Mouse (Mus musculus) layer of hippocampus, adult 9-11 months (tissue): ENCODE measurements around the gene Prkg1.
A peak's percentile ranks its signal among the peaks of the same experiment; 100 is the strongest.
"Not testable (repeated sequence)": the region's sequence is repeated elsewhere in the genome, so short reads cannot be mapped to it uniquely, and the experiment has no call there.

Source experiments
- DNase-seq: peaks from one replicate; pipeline ENCODE4 v3.0.0; 2022

Gene Prkg1

DNA sequence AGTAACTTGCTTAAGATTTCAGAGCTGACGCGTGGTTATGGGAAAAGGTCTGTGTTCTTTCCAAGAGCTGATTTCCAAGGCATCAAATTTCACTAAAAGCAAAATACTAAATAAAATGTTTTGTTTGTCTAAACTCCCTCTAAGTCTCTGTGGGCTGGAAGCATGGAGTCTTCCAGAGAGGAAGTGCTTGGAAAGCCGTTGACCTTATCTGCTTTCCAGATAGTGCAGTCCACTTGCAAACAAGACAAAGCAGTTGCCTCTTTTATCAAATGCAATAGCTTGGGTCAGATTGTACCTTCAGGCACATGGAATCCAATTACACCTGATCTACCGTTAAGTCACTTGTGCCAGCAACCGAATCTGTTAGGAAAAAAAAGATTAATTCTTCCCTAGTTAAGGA is 340.5 kb downstream of the Prkg1 start:
- no peak for DNase-seq

DNA sequence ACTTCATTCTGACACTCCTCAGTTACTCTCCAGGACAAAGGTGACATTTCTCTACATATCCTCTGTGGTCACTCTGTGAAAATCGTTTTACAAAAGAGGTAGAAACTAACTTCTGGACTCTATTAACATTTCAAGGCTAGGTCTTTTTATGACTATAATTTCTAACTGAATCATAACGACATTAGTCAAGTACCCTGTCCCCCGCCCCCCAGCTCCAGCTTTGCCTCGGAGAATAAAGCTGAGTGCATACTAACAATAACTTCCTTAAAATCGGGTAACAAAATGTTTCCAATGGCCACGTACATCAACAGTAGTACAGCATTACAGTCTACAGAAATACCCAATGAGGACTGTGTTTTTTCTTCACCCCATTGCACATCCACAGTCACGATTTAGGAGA is 351.3 kb downstream of the Prkg1 start:
- DNase-seq = no peak

- no peak for DNase-seq
Observed at GRCm38 (mm10) chr19:31396096-31396495, 368.7 kb downstream of the Prkg1 start.

- no peak for DNase-seq
Observed at GRCm38 (mm10) chr19:31385353-31385752, 379.5 kb downstream of the Prkg1 start.

DNA sequence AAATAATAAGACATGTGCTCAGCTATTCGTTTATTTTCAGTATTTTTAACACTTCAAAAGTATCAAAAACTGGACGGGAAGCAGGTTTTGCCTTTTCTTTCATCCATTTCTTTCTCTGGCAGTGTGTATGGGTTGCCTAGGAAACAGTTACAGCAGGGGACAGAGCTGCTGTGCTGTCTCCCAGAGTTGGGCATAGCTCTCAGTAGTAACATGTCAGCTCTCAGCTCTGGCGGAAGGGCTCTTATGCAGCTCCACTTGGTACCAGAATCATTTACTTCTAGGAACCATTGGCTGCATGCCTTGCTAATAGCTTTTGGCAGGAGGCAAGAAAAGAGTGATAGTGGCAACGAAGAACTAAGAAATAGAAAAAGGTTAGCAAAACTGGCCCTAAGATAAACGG is 381.0 kb downstream of the Prkg1 start:
- DNase-seq = peak; percentile 44

DNA sequence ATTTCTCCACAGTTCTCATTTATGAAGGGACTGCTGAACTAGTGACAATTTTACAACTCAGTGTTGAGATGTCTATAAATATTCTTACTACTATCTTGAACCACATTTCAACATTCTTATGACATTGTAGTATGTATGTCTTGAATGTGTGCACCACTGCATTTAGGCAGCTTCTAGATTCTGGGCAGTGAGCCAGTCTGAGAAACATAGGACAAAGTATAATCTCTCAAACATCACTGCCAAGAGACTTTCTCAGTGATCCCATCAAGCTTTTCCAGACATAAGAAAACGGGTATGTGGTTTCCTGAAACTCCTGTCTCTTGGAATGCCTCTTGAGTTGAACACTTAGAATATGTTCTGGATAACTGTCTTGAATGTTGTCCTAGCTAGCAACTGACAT is 394.7 kb downstream of the Prkg1 start:
- DNase-seq = no peak

- no peak for DNase-seq
Observed at GRCm38 (mm10) chr19:31369116-31369515, 395.7 kb downstream of the Prkg1 start.

- DNase-seq = no peak
Observed at GRCm38 (mm10) chr19:31362051-31362450, 402.8 kb downstream of the Prkg1 start.

- no peak for DNase-seq
Observed at GRCm38 (mm10) chr19:31361575-31361974, 403.3 kb downstream of the Prkg1 start.

GRCm38 (mm10) chr19:31361161-31361560 is 403.7 kb downstream of the Prkg1 start:
- peak; percentile 32 for DNase-seq

- no peak for DNase-seq
Observed at GRCm38 (mm10) chr19:31354959-31355358, 409.9 kb downstream of the Prkg1 start.

DNA sequence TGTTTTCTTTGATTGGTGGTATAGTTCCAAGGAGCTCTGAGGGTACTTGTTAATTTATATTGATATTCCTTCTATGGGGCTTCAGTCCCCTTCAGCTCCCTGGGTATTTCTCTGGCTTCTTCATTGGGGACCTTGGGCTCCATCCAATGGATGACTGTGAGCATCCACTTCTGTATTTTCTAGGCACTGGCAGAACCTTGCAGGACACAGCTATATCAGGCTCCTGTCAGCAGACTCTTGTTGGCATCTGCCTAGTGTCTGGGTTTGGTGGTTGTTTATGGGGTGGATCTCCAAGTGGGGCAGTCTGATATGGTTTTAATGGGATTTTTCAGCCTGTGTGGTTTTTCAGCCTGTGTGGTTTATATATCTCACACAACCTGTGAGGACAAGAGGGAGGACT is 412.0 kb downstream of the Prkg1 start:
- not testable (repeated sequence) for DNase-seq

DNA sequence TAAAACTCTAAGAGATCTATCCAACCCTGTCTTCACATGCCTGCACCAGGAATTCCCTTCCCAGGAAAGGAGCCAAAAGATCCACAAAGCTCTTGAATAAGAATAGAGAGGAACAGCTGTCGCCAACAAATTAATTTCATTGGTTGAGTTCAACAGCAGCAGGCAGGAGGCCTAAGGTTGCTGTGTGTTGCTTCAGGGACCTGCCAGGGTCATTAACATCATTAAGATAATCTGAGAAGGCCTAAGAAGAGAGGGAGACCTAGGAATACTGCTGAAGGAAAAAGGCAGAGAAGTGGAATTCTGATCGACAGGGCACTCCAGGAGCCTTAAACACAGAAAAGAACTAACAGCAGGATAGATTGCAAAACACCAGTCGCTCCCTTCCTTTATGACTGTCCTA is 413.0 kb downstream of the Prkg1 start:
- DNase-seq = no peak

DNA sequence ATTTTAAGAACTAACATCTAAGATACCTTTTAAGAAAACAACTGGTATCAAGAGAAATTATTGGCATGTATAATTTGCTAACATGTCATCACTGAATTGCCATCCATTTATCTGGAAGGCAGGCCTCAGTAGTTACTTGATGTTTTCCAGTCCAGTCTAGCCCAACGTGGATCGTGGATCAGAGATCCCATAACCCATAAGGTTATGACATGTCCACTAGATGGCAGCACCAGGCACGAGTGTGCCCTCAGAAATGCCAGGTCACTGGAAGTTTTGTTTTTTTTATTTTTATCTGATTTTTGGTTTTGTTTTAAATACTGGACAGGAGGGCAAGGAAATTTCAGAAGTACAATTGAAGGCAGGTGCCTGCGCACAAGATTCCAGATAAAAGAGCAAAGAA is 422.7 kb downstream of the Prkg1 start:
- no peak for DNase-seq

GRCm38 (mm10) chr19:31340898-31341297 is 423.9 kb downstream of the Prkg1 start:
- no peak for DNase-seq

DNA sequence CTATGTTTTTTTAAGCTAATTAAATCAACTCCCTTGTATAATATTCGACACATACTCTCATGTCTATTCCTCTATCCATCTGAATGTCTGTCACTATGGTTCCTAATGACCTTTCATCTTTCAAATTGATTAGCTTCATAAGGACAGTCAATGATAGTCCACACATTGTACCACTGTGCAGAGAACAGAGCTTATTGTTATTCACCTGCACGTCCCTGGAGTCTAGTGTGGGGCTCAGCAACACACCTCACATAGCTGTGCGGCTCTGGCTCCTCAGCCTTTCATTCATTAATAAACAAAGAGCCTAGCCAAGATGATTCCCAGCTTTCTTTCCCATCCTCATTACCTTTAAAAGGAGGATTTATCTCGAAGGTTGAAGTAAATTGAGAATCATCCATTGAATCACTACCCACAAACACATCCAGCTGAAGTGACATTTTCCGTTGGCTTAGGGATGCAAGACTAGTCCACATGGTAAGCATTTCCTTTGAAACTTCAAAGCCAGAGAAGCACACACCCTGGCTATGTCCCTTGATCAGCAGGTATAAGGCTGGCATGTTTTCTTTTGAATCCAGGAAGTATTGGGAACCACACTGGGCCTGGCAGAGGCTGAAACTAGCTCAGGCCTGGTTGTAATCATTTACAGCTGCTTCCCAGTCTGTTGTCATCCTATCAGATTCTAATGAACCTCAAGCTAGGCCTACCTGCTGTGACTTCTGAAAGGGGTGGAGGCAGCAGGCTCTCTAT is 426.3 kb downstream of the Prkg1 start:
- no peak for DNase-seq

DNA sequence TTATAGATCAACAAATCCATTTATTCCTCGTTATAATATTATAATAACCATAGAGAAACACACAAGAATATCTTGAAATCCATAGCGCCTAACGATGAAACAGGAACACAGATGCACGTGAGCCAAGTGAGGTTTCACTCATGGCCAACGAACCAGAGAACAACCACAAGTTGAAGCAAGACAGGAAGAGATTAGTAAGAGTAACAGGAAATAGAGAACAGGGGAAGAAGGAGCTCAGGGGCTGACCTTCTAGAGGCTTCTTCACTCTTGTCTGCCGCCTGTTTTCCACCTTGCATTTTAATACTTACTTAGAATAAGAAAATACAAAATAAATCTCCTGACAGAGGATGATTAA is 427.0 kb downstream of the Prkg1 start:
- no peak for DNase-seq

- DNase-seq = no peak
Observed at GRCm38 (mm10) chr19:31337163-31337862, 427.5 kb downstream of the Prkg1 start.

- DNase-seq = peak; percentile 19
Observed at GRCm38 (mm10) chr19:31336381-31336780, 428.5 kb downstream of the Prkg1 start.

GRCm38 (mm10) chr19:31329893-31330292 is 434.9 kb downstream of the Prkg1 start:
- DNase-seq = no peak

GRCm38 (mm10) chr19:31304760-31305159 is 460.1 kb downstream of the Prkg1 start:
- DNase-seq = no peak

- DNase-seq = no peak
Observed at GRCm38 (mm10) chr19:31291231-31291630, 473.6 kb downstream of the Prkg1 start.

- DNase-seq = peak; percentile 7
Observed at GRCm38 (mm10) chr19:31284581-31284980, 480.3 kb downstream of the Prkg1 start.

GRCm38 (mm10) chr19:31284126-31284525 is 480.7 kb downstream of the Prkg1 start:
- peak; percentile 8 for DNase-seq

DNA sequence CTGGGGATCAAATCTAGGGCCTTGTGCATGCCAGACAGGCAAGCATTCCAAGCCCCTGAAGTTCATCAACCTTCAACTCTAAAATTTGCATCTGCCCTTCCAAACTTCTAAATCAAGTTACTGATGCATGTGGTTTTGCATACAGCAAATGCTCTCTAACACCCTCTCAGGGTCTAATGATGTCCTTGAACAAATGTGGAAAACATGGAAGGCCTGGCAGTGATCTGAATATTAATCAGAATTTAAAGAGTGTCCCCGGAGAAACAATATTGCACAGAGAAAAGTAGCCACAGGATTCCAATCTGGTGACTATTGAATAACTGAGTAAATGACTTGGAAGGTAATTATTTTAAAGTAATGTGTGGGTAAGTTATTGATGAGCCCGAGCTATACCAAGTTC is 481.2 kb downstream of the Prkg1 start:
- DNase-seq = no peak
